Mouse (Mus musculus): ENCODE measurements at regions not wholly inside any gene's neighbourhood (a gene's known extent, or its start where the extent isn't known, plus 50 kb on each side); places are given as distances from the start of the nearest gene placed in this dataset.

DNA sequence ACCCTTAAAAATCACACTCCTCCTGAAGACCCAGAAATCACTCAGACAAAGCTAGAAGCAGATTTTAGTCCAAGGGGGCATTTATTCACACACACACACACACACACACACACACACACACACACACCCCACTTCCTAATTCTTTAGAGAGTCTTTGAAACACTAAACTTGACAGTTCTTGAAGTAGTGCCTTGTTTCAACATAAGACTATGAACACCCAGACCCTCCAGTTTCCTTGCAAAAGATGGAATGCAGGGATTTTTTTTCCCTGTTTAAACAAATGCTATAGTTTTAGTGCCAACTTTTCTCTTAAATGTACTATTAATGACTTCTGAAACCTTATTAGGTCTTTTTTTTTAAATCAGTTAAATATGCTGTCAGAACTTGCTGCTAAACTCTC lies 279.2 kb upstream of the Fat1 start:
- no peak for DNase-seq (ENCODE audit: low spot score)

DNA sequence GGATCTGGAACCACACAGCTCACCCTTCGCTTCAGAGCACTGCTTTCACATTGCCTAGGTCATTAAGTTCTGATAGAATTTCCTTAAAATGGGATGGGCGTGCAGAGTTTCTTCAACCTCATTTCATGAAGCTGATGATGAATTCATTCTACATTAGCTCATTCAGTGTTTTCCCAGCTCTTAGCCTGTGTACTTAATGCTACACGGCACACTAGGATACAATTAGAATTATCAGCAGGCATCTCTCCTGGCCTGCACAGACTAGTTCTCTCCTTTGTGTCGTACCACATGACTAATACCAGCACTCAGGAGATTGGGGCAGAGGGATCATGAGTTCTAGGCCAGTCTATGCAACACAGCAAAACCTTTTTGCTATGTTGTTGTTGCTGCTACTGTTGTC lies 278.8 kb upstream of the Fat1 start:
- DNase-seq (ENCODE audit: low spot score): no peak

DNA sequence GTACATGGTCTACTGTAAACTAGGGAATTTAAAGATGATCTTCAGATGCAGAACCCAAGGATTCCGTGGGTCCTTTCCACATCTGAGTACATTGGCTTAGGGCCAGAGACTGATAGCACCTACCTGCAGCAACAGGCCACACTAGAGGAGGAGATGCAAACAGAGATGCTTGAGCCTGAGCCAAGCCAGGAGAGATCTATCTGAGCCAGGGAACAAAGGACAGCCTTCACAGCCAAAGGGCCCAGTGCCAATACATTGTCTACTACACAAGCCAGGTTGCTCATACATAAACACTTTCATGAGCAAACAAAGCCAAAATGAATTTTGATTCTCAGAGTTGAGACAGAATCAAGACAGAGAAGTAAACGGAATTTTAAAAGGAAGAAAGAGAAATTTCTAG lies 273.6 kb upstream of the Fat1 start:
- DNase-seq (ENCODE audit: low spot score): peak; percentile 56

DNA sequence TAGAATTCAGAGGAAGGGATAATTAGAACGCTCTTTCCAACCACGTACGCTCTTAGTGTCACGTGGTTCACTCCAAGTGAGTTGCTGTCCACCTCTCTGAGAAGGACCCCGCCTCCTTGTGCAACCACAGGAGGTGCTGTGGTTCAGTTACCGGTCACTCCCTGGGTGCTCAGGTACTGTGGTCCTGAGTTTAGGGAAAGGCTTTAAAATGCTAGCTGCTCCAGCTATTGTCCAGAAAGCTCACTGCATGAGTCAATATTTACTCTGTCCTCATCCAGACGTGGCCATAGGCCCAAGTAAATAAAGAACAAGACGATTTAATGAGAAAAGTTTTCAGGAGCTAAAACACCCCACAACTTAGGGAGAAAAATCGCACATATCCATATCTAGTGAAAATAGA lies 248.1 kb upstream of the Fat1 start:
- DNase-seq (ENCODE audit: low spot score): no peak

DNA sequence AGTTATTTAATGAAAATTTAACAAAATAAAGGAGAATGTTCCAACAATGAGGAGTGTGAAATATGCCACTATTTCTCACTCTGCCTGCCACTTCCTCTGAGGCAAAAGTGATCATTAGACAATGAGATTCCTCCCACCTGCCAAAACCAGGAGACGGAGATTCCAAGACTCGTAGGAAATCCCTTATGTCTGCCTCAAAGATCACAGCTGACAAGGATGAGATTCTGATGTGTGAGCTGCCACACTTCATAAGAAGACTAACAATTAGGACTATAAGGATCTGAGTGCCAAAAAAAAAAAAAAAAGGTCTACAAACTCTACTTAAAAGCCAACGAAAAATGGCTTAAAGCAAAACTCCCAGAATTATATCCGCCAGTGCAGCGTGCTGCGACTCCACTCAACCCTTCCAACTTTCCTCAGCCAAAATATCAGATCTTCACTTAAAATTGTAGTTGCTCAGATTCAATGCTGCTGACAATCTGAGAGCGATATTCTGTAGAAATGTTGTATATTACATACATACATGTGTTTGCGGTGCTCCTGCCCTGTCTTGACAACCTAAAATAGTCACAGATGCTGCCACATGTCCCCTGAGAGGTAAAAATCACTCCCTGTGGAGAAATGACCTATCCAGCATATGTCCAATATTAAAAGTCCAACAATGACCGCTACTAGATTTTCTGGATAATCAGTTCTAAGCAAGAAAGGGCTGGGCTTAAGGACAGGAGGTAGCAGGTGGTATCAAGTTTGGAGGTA lies 245.2 kb upstream of the Fat1 start:
- DNase-seq (ENCODE audit: low spot score): no peak

DNA sequence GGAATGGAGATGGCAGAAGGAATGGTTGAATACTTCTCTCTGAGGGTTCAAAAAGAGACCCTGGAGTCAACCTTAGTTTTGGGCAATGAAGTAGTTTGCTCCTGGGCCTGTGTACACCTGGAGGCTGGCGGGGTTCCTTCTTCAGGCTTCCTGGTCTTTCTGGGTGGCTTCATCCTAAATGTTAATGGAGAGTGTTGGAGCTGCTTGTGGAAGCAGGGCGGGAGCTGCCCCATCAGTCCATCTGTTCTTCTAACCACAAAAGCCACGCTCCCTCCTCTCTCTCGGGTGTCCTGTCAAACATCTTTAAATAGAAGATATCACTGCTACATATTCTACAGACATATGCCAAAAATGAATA lies 244.7 kb upstream of the Fat1 start:
- DNase-seq (ENCODE audit: low spot score): no peak

DNA sequence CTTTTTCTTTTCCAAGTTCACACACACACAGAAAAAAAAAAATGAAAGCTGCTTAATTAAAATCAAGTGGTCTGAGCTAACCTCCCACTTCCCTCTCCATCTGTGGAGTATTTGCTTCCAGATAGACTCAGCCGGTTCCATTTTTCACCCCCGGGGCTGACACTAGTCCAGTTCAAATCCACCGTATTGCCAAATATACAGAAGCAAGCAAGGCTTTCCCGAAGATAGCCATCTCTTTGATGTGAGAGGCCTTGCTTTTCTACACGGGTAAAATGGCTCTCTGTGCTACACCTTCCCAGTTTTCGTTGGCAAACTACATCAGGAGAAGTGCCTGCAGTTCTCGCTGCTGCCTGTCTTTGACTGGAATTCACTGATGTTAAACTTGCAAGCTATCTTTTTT lies 244.1 kb upstream of the Fat1 start:
- no peak for DNase-seq (ENCODE audit: low spot score)

DNA sequence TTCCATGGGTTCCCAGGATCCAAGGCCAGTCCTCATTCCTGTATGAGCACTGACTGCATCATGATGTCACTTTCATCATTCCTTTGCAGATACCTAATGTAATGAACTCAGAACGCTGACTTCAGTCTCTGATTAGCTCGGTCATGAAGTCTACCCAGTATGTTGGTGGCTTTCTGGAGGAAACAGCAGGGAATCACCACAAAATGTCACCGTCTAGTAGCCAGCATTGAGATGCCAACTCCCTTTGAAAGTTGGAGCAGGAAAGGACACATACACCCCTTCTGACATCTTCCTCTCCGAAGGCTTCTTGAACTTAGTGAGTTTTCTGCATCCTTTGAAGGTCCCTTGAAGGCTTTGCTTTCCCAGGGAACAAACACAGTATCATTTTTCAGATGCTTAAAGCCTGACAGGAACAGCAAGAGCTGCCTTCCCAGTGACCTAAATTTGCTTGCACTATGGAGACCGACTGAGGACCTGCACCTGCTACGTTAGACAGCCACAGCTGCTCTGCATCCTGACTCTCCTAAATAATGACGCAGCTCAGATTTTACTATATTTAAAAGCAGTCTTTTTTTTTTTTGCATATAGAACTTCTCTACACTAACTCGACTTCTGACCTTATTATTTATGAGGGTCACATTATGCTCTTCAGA lies 243.1 kb upstream of the Fat1 start:
- no peak for DNase-seq (ENCODE audit: low spot score)

DNA sequence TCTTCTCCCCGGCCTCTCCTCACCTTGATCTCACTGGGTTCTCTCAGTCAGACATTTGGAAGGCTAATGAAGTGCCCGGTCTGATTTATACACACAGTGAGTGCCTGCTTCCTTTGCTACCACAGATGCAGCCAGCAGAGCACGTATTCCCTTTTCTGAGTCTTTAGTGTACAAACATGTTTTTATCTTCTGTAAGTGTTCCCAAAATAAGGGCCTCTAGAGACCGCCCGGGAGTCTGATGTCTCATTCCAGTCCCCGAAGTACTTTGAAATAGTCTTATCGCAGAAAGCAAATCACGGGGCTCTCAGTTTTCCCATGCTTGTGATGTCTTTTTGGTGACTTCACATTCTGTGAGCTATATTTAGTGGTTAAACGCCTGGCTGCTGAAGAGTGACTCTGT lies 240.4 kb upstream of the Fat1 start:
- no peak for DNase-seq (ENCODE audit: low spot score)

DNA sequence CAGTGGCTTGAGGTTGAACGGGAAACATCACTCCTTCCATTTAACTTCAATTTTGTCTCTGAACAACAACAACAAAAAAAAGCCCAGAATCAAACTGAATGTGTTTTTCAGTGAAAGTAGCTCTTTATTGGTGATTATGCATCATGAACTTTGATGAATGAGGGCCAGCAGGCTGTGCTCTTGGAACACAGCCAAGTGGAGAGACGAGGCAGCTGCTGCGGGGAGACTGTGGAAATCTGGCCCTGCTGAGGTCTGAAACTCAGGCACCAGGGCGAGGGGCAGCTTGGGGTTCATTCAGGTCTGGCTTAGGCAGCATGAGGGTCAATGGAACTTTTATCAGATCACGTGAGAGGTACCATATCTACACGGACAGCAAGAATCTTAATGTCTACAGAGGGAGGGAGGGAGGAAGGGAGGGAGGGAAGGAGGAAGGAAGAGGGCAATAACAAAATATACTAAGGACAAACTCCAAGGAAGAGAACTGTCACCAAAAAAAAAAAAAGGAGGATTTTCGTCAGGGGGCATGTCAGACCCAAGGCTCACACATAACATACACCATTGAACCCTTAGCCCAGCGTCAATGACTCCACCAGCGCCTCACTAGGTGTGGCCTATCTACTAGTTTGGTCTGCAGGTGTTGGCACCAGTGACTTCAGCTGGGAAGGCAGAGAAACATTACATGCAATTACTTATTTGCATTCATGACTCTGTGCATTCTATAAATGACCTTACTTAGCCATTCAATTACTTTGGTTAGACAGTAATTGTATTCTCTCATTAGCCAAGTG lies 239.0 kb upstream of the Fat1 start:
- peak; percentile 16 for DNase-seq (ENCODE audit: low spot score)

DNA sequence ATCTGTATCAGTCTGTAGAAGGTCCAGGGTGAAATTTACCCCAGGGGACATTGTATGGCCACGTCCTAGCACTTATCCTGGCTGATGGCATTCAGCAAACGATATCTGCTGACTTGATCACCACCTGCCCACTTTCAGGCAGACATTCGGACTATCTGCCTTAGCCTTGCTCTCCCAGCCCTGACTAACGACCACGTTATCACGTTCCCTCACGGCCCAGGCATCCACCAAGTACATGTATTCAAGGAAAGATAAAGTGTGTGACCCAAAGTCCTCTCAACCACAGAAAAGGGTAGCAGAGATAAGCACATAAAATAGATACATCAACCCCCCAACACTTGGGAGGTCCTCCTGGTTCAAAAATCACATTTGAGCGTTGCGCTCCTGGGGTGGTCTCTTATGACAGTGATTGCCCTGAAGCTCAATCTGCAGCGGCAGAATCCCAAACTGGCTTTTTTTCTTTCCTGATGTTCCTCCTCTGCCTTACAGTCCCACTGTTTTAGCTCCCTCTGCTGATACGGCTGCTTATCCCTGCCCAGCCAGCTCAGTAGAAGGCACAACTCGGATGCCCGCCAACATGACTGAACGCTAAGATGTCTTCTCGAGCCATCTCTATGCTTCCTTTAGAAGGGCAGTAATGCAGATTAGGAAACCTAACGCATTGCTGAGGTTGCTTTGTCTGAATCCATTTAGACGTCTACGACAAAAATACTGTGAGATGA lies 235.7 kb upstream of the Fat1 start:
- DNase-seq (ENCODE audit: low spot score): no peak

DNA sequence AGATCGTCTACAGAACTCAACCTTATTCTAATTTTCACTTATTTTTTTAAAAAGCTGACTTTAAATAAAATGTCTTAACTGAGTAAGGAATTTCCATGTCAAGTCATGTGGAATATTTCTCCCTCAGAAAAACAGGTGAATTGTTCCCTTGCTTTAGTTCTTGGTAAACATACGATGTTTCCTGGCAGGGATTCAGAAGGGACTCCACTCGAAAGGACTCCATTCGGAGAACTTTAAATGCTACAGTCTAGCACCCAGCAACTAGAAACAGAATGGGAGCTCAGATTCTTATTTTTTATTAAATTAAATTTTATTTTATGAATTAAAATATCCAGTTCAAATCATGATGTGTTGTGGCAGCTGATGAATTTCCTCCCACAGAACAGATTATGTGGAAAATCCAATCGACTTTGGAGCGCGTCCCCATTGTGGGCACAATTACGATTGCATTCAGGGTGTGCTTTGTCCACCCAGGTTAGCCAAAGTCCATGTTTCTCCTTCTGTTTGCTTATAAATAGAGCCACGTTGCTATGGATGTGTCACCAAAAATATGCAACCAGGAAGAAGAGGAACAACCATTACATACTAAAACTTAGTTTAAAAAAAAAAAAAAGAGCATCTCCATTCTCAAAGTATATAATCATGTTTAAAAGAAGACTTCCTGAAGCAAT lies 230.5 kb upstream of the Fat1 start:
- DNase-seq (ENCODE audit: low spot score): no peak

DNA sequence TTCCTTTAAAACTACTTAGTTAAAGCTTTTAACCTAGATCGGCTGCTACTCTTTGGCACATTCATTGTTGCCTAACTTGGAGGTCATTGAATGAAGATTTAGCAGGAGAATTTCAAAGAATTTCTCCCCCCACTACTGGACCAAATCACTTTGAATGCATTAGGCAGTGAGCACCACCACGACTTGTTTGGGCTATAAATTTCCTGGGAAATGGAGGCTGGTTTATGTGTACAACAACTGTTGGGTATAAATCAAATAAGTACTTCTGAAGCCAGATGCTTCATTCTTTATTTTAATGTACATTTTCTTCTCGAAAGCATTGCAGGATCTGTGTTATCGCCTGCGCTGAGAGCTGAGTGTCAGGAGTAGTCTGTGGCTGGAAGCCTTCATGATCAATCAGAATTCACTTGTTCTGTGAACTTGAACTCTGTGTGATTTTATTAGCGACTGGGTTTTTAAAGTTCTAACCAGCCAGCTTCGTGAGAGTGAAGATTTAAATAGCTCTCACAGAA lies 226.5 kb upstream of the Fat1 start:
- DNase-seq (ENCODE audit: low spot score): no peak

DNA sequence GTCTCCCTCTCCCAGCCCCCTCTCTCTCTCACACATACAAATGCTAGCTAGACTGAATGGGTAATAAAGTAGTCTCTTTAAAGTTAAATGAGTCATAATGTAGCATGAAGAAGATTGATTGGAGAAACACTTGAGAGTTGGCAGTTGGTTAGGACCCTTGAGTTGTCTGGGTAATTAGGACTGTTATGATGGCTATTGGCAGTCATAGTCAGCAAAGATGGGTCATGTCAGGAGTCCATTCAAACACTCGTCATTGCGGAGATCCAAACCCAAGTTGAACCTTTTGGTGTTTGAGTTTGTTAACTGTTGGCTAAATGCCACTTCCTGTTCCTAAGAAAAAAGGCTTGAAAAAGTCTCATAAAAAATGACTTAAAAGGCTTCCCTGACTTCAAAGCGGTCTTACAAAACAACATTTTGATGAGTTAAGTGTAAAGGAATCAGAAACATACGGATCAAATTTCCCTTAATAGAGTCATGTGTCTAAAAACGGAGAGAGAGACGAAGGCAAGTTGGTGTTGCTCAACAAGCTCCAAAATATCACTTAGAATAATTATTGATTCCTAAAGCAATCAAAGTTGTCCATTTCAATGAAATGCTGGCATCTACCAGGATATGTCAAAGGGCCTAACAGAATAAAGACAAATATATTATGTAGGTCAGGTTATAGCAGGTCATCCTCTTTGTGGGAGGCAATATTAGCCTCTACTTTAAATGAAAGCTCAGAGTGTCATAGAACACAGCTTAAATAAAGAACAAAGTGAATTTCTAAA lies 225.9 kb upstream of the Fat1 start:
- DNase-seq (ENCODE audit: low spot score): no peak

DNA sequence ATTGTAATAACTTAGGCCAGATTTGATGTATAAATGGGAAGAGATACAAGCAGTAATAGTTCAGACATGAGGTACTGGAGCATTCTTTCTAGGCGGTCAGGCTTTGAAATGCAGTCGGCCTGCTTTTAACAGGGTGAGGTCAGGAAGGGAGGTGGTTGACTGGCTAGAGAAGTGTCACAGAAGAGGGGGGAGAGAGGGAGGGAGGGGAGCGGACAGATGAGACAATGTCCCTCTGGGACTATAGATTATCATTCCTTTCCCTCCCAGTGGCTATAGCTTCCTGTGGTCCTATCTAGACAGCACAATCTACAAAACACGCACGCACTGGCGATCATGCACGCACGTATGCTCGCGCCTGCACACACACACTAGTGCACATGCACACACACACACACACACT lies 200.7 kb upstream of the Fat1 start:
- no peak for DNase-seq (ENCODE audit: low spot score)

DNA sequence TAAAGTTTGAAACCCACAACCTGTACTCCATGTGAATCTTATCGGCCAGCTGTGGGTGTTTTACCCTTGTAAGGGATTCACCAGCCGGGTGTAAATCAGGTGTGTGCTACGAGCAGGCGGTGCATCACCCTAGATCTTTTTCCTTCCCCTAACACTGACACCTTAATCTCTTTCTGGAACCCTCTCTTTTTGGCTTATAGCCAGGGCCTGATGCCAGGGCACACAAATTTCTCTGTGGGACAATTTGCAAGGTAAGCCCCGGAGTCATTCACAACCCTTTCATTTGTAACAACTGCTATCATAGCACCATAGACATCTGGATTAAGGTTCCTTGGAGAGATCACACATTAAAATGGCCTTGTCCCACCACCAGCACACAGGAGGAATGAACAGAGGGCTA lies 199.4 kb upstream of the Fat1 start:
- DNase-seq (ENCODE audit: low spot score): no peak

DNA sequence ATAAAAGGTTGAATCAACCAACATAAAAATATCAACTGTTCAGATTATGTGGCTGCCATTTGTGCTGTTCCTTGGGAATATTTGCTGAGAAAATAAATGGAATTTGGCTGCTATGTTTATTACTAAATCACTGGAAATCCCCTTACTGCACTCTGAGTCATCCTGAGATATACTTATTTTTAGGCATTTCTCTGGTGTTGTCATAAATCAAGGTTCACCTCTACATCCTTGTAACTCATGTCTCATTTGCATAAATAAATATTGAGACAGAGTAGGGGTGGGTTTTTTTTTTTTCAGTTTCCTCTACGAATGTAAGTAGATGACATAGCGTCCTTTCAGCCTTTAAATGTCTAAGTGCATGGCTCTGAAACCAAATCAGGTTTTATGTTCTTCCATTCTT lies 191.9 kb upstream of the Fat1 start:
- no peak for DNase-seq (ENCODE audit: low spot score)

DNA sequence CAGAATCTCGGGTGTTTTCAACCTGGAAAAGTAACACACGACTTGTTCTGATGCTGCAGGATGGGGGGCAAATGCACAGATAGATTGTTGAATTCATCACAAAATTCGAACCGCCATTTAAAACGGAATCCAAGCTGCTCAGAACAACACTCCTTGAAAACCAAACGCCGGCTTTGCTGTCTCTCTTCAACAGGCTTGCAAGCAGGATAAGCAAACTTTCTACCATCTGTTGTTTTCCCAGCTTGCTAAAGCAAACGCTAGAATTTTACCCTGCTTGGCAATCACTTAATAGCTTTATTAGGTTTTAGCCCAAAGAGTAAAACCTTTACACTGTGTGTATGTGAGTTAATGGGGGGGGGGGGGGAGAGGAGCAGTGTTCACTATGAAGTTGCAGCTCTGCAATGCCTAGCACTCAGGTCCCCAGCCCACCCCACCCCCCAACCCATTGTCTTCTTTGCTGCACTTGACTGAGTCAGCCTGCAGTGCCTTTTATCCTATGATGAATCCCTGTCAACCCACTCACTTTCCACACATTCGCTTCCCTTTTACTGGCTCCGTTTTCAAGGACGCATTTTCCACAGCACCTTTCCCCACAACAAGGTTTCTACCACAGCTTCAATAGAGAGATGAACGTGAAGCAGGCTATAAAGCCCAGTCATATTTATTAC lies 190.1 kb upstream of the Fat1 start:
- DNase-seq (ENCODE audit: low spot score): no peak

DNA sequence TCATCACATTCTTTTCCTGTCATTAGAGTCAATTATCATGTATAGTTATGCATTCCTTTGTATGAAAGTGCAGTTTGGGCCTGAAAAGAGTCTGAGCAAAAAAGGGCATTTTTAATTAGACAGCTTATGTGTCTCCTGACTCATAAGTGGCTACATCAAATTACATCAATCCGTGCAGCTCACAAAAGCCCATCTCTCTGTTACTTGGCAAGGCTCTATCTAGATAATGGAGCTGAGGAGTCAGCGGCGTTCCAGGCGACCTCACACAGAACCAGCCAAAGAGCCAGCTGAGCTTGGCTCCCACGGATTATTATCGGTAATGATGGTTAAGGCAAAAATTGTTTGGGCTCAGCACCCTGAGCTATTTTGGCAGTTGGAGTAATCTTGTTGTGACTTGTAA lies 176.5 kb upstream of the Fat1 start:
- peak; percentile 6 for DNase-seq (ENCODE audit: low spot score)

DNA sequence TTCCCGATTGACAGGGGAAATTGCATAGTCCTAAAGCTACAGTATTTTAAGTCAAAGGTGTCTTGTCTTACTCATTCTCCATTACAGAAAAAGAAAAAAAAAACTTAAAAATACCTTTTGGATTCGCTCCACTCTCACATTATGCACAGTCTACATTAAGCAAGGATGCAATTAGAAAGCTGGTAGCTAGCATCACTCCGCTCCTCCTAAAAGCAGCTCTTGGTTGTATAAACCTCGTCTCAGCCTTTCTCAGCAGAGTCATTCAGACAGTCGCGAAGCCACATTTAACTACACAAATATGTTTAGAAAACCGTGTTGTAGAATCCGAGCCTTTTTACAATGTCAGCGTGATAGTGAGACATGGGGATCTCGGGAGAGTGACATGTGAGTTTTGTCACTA lies 172.5 kb upstream of the Fat1 start:
- no peak for DNase-seq (ENCODE audit: low spot score)

DNA sequence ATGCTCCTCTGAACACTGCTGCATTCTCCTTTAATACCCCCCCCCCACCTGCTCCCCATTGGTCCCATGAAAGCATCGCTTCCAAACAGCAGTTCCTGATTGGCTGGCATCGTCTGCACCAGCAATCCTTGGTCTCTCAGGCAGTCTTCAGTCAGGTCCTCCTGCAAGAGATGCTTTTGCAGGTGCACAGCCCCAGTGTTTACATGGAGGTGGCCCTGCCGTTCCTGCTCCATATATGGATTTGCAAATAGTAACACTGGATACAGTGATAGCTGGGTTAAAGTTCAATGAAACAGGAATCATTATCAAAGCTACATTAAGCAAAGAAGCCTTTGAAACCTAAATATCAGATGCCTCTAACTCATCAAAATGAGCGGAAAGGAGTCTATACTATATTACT lies 170.1 kb upstream of the Fat1 start:
- no peak for DNase-seq (ENCODE audit: low spot score)

Data from urinary bladder, postnatal 14 days (tissue).